Comparison of ENCODE assay signal across 8 mouse cellular contexts in the genomic region with DNA sequence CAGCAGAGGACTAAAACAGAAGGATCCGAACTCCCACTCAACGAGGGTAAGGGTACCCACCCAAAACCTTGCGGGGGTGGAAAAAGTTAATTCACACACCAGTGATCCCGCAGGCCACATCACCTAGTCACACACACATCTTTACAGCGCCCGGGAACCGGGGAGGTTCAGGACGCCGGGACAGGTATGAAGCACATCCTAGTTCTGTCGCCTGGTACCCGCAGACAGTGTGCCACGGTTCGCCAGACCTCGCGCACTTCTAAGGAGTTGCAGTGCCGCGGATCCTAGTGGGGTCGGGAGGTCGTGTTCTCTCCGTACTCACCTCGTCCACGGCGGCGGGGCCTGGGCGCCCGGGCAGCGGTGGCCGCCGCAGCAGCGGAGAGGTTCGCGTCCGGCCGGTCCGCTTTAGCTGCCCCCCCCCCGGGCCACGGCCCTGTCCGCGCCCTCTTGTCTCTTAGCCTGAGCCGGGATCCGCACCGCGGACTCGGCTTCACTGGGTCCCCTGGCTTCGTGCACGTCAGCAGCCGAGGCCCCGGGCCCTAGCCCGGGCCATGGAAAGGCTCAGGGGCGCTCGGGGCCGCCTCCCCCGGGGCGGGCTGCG. TPM values are rescaled to one million over a fixed set of nuclear protein-coding genes. Genes with fewer than 3 reads are reported as not detected.
DNase-seq lines count a peak whose midpoint lies in the region; ATAC-seq and TF ChIP-seq lines count a peak whose summit lies in the region.

No protein-coding gene starts in this region.

- no peak for TF ChIP-seq POLR2A in kidney, adult 2 months (IDR thresholded peaks at IDR 0.05; ENCODE audit: low read depth, low read length)

- H3K4me1 ChIP-seq in kidney, adult 2 months (ENCODE audit: control insufficient read depth, insufficient read depth, low read length), result no peaks in the 10 kb centered on the region
- H3K4me1 ChIP-seq in G1E (ENCODE audit: insufficient read depth, low read depth, low read length), result peaks cover 30% of the 10 kb centered on the region
- H3K4me1 ChIP-seq in forebrain, embryonic 13.5 days, result peaks cover 56% of the 10 kb centered on the region
- peaks cover 67% of the 10 kb centered on the region for H3K4me1 ChIP-seq in limb, embryonic 15.5 days
- peaks cover 55% of the 10 kb centered on the region for H3K4me1 ChIP-seq in stomach, embryonic 16.5 days (ENCODE audit: control insufficient read depth, insufficient read depth, low read length)

- no peak for ATAC-seq in G1E (ENCODE audit: extremely low read depth, insufficient number of reproducible peaks, low FRiP score, poor library complexity, severe bottlenecking)
- ATAC-seq in forebrain, embryonic 13.5 days, result no peak
- ATAC-seq in limb, embryonic 15.5 days (ENCODE audit: insufficient number of reproducible peaks, low FRiP score, low TSS enrichment, low read depth), result peak; percentile 13
- no peak; the same call in 1 of the 2 replicates for ATAC-seq in stomach, embryonic 16.5 days (ENCODE audit: insufficient read depth, low FRiP score)

- H3K9ac ChIP-seq in forebrain, embryonic 13.5 days, result peak overlapping the region; percentile 80
- peak overlapping the region; percentile 88 for H3K9ac ChIP-seq in limb, embryonic 15.5 days
- peak overlapping the region; percentile 97 for H3K9ac ChIP-seq in stomach, embryonic 16.5 days (ENCODE audit: low read length)

- no peaks in the 10 kb centered on the region for H3K27me3 ChIP-seq in kidney, adult 2 months (replicated peaks; ENCODE audit: control insufficient read depth, insufficient read depth, low read length)
- H3K27me3 ChIP-seq in G1E (ENCODE audit: insufficient read depth, low read length), result peaks cover 90% of the 10 kb centered on the region
- H3K27me3 ChIP-seq in forebrain, embryonic 13.5 days, result peaks cover 54% of the 10 kb centered on the region
- H3K27me3 ChIP-seq in limb, embryonic 15.5 days, result peaks cover 2% of the 10 kb centered on the region; the same call in 1 of the 2 replicates
- no peaks in the 10 kb centered on the region for H3K27me3 ChIP-seq in stomach, embryonic 16.5 days (ENCODE audit: control insufficient read depth, insufficient read depth, low read length)

- peak overlapping the region; percentile 78 for H3K4me3 ChIP-seq in kidney, adult 2 months (ENCODE audit: insufficient read depth, low read depth, low read length)
- peak overlapping the region; percentile 70; the same call in 1 of the 2 replicates for H3K4me3 ChIP-seq in G1E (ENCODE audit: low read depth, low read length)
- peak overlapping the region; percentile 65 for H3K4me3 ChIP-seq in forebrain, embryonic 13.5 days
- peak overlapping the region; percentile 78 for H3K4me3 ChIP-seq in limb, embryonic 15.5 days
- H3K4me3 ChIP-seq in stomach, embryonic 16.5 days (replicated peaks; ENCODE audit: low read length), result peak overlapping the region; percentile 79

- H3K27ac ChIP-seq in kidney, adult 2 months (ENCODE audit: insufficient read depth, low read depth, low read length), result peak overlapping the region; percentile 49; the same call in 1 of the 2 replicates
- peak overlapping the region; percentile 70 for H3K27ac ChIP-seq in forebrain, embryonic 13.5 days
- peak overlapping the region; percentile 93 for H3K27ac ChIP-seq in limb, embryonic 15.5 days
- peak overlapping the region; percentile 95 for H3K27ac ChIP-seq in stomach, embryonic 16.5 days (ENCODE audit: low read length)

- H3K9me3 ChIP-seq in G1E (replicated peaks), result no peaks in the 10 kb centered on the region
- H3K9me3 ChIP-seq in forebrain, embryonic 13.5 days (replicated peaks), result no peaks in the 10 kb centered on the region
- no peaks in the 10 kb centered on the region for H3K9me3 ChIP-seq in limb, embryonic 15.5 days
- H3K9me3 ChIP-seq in stomach, embryonic 16.5 days (replicated peaks; ENCODE audit: control insufficient read depth, low read length), result no peaks in the 10 kb centered on the region

- no peaks in the 10 kb centered on the region for H3K36me3 ChIP-seq in kidney, adult 2 months (ENCODE audit: control insufficient read depth, insufficient read depth, low read length)
- H3K36me3 ChIP-seq in G1E (replicated peaks), result no peaks in the 10 kb centered on the region
- peaks cover 11% of the 10 kb centered on the region for H3K36me3 ChIP-seq in forebrain, embryonic 13.5 days (ENCODE audit: poor library complexity, severe bottlenecking)
- peaks cover 8% of the 10 kb centered on the region; the same call in 1 of the 2 replicates for H3K36me3 ChIP-seq in limb, embryonic 15.5 days
- no peaks in the 10 kb centered on the region for H3K36me3 ChIP-seq in stomach, embryonic 16.5 days (ENCODE audit: control insufficient read depth, insufficient read depth, low read length)

- 2% methylated on average over 49 of the region's 55 CpGs for WGBS in kidney, adult 2 months
- under 1% methylated on average over 42 of the region's 55 CpGs for WGBS in forebrain, embryonic 13.5 days
- under 1% methylated on average over 54 of the region's 55 CpGs for WGBS in limb, embryonic 15.5 days
- WGBS in stomach, embryonic 16.5 days, result under 1% methylated on average over 55 of the region's 55 CpGs

- TF ChIP-seq CTCF in kidney, adult 2 months (conservative IDR thresholded peaks at IDR 0.05; ENCODE audit: insufficient read depth, insufficient read length, low read depth, low read length), result no peak
- no peak for TF ChIP-seq CTCF in G1E (IDR thresholded peaks at IDR 0.05; ENCODE audit: low read depth, low read length)

- H3K4me2 ChIP-seq in forebrain, embryonic 13.5 days, result peak overlapping the region; percentile 86
- peak overlapping the region; percentile 95 for H3K4me2 ChIP-seq in limb, embryonic 15.5 days
- peak overlapping the region; percentile 90 for H3K4me2 ChIP-seq in stomach, embryonic 16.5 days (ENCODE audit: low read depth, low read length)

- no peak for DNase-seq in kidney, adult 2 months
- DNase-seq in kidney, postnatal 14 days, result no peak
- peak; percentile 29 for DNase-seq in G1E (ENCODE audit: low spot score)
- DNase-seq in gastrocnemius, postnatal 4 days (ENCODE audit: low spot score in 2 of 2), result no peak
- no peak for DNase-seq in spleen, postnatal 36 days (ENCODE audit: low spot score in 2 of 2)

RNA-seq across cellular contexts. Expression of gene Sema3f, which starts 1.1 kb away (rescaled TPM):
- polyA plus RNA-seq in kidney, adult 2 months (2012; rRNA removed), result 39.1 and 45.5 TPM in 2 replicates
- total RNA-seq in G1E (2014; fragmentation: Nextera tagmentation) (not detected in 2 replicates), G1E (2017) (0.11 and 0.52 TPM in 2 replicates)
- 0.07 and 0.09 TPM in 2 replicates for polyA plus RNA-seq in G1E (2012)
- 6.8 and 7.7 TPM in 2 replicates for polyA plus RNA-seq in forebrain, embryonic 13.5 days (2015; fragmentation: Nextera tagmentation; extraction: Ambion mirVana)
- 26.6 and 38.2 TPM in 2 replicates for polyA plus RNA-seq in limb, embryonic 15.5 days (2015; fragmentation: Nextera tagmentation; extraction: Ambion mirVana)
- 15.1 and 16.8 TPM in 2 replicates for polyA plus RNA-seq in stomach, embryonic 16.5 days (2015; fragmentation: Nextera tagmentation; extraction: Ambion mirVana)
- 10 to 100 TPM; 26.4 to 27.2 TPM for total RNA-seq in gastrocnemius, postnatal 4 days (2021)

RNA-seq across cellular contexts. Expression of gene Gnat1, which starts 29.7 kb away (rescaled TPM):
- polyA plus RNA-seq in kidney, adult 2 months (2012; rRNA removed), result 0.09 and 0.22 TPM in 2 replicates
- not detected in 2 replicates for total RNA-seq in G1E (2014; fragmentation: Nextera tagmentation)
- total RNA-seq in G1E (2017), result 0.05 TPM in 1 of 2 replicates, not detected in the other
- polyA plus RNA-seq in G1E (2012), result not detected in 2 replicates
- polyA plus RNA-seq in forebrain, embryonic 13.5 days (2015; fragmentation: Nextera tagmentation; extraction: Ambion mirVana), result 1.3 and 1.8 TPM in 2 replicates
- polyA plus RNA-seq in limb, embryonic 15.5 days (2015; fragmentation: Nextera tagmentation; extraction: Ambion mirVana), result 2.8 TPM in 2 replicates
- polyA plus RNA-seq in stomach, embryonic 16.5 days (2015; fragmentation: Nextera tagmentation; extraction: Ambion mirVana), result 0.42 and 2.0 TPM in 2 replicates
- total RNA-seq in gastrocnemius, postnatal 4 days (2021), result not detected

RNA-seq across cellular contexts. Expression of gene Slc38a3, which starts 39.9 kb away (rescaled TPM):
- 77.9 and 139 TPM in 2 replicates for polyA plus RNA-seq in kidney, adult 2 months (2012; rRNA removed)
- total RNA-seq in G1E (2014; fragmentation: Nextera tagmentation) (not detected in 2 replicates), G1E (2017) (0.11 and 0.12 TPM in 2 replicates)
- polyA plus RNA-seq in G1E (2012), result not detected in 2 replicates
- 14.3 and 14.6 TPM in 2 replicates for polyA plus RNA-seq in forebrain, embryonic 13.5 days (2015; fragmentation: Nextera tagmentation; extraction: Ambion mirVana)
- 5.0 and 5.1 TPM in 2 replicates for polyA plus RNA-seq in limb, embryonic 15.5 days (2015; fragmentation: Nextera tagmentation; extraction: Ambion mirVana)
- 13.0 and 15.1 TPM in 2 replicates for polyA plus RNA-seq in stomach, embryonic 16.5 days (2015; fragmentation: Nextera tagmentation; extraction: Ambion mirVana)
- total RNA-seq in gastrocnemius, postnatal 4 days (2021), result 10 to 100 TPM; 10.6 to 11.3 TPM
